Mouse (Mus musculus): ENCODE measurements around the gene Nol12.

- TF ChIP-seq CTCF (IDR thresholded peaks at IDR 0.05) (no peak), POLR2A (IDR thresholded peaks at IDR 0.05; ENCODE audit: insufficient read depth, low read depth, low read length) (peak; percentile 54)
Observed at GRCm38 (mm10) chr15:78947657-78948056, 12.9 kb downstream of the Nol12 start, which contains the start of gene Triobp.

Measured in heart, adult 2 months (tissue).